Mouse (Mus musculus): ENCODE data around the gene Cfap299. TPM values are rescaled to one million over a fixed set of nuclear protein-coding genes. Genes with fewer than 3 reads are reported as not detected.

Cfap299 gene
- total RNA-seq, 2 experiments from 2014 or later = not detected

DNA sequence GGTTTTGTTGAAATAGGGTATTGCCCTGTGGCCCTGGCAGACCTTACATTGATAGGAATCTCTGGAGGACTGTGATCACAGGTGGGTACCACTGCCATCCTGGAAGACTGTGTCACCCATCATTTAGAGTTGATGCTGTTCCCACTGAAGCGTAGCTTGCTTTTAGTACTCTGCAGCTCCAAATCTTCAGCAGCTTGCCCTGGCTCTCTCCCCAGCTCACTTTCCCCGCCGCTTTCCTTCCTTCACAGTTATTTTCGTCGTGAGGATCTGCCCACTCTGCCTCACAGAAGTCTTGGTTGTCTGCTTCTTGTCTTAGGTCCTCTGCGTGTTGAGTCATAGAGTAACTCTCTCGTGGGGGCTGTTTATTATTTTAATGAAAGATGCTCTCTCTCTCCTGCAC, 40.3 kb downstream of the Cfap299 start:
- DNase-seq = no peak
- intact Hi-C loops (cut with DNase I; ENCODE audit: low total_unique reads) = no loop called here

DNA sequence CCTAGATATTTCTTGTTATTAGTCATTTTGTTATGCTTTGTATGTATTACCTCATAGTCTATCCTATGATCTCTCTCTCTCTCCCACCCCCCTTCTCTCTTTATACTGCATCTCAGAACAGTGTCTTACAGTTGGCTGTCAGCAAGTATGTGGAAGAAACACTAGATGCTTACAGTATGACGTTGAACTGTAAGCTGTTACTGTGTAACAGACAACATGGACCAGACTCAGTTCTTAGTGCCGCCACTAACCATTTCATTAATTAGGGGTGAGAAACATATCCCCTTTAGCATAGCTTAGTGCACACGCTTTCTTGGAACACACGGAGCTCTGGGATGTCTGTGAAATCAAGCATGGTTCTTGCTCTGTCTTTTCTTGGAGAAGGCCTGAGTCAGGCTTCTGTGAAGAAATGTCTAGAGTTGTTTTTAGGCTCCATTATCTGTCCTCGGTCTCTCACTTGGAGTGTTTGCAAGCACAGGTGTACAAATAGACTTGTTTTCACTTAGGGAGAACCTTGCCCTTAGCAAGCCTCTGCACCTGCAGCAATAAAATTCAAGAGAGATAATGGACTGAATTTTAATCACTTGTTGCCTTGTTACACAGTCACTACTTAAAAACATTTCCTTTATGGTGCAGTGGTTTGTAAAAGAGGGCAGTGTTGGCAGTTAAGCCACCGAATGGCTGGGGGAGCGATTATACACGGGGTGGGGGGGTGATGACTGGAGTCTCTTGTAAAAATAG, 47.1 kb downstream of the Cfap299 start:
- intact Hi-C loops (cut with DNase I; ENCODE audit: low total_unique reads) = no loop called here
- DNase-seq = no peak

DNA sequence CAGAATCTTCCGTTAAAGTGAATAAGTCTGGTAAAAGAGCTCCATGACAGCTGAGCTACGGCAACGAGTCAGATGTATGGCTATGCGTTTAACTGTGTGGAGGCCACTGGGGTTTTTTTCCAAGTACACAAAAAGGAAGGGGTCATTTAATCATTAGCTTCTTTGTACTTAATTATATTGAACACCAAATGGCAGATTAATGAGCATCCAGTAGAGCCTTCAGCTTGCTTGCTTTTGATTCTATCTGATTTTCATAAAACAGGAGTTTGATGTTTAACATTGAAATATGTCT, 47.6 kb downstream of the Cfap299 start:
- intact Hi-C loops (cut with DNase I; ENCODE audit: low total_unique reads) = no loop called here
- DNase-seq = no peak

DNA sequence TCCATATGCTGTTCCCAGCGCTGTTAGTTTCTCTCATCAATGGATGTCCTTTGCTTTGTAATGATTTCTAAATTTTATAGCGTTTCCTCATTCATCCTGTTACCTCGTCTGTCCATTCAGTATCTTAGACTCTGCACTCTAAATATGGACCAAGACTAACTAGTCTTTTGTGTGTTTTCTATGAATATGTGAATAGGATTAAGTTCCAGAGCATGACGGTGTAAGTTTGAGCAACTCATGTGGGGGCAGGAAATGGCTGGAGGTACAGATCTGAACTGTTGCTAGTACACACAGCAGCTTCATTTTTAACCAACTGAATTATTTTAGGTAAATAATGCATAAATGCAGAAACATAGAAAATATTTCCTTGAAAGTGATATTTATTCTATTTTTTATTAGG, 51.3 kb downstream of the Cfap299 start:
- intact Hi-C loops (cut with DNase I; ENCODE audit: low total_unique reads) = no loop called here
- DNase-seq = no peak

DNA sequence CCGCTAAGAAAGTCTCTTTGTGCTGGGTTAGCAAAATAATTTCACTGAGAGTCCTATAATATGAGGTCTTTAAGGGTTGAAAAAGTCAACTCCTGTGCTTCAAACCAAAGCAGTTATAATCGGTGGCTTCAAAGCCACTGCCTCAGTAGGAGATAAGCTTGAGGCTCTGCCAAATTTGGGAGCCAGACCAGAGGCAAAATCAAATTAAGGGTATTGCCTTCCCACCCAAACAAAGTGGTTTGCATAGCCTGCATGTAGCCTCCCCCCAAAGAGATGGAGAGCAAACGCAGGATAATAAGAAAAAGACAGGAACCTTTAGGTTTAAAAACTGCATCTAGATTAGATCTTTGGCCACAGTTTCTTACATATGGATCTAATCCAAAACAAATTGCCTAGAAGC, 58.0 kb downstream of the Cfap299 start:
- intact Hi-C loops (cut with DNase I; ENCODE audit: low total_unique reads) = no loop called here

DNA sequence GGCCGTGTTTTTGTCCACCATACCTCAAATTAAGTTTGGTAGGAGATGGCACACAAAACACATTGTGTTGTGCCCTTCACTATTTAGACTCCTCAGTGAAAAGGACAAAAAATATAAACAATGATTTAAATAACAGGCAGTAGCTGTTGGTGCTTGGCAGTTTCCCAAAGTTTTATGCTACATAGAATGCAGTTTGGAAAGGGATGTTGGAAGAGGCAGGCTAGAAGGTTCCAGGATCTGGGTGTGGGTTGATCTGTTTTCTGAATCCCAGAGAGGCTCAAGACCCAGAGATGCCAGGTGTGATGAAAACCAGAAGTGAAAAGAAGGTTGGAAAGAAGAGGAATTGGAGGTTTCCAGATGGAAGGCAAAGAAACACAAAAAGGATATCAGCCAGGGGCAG, 73.1 kb downstream of the Cfap299 start:
- intact Hi-C loops (cut with DNase I; ENCODE audit: low total_unique reads) = no loop called here
- DNase-seq = no peak

More for the DNA sequence above, 58.0 kb downstream of the Cfap299 start:
- DNase-seq = no peak

DNA sequence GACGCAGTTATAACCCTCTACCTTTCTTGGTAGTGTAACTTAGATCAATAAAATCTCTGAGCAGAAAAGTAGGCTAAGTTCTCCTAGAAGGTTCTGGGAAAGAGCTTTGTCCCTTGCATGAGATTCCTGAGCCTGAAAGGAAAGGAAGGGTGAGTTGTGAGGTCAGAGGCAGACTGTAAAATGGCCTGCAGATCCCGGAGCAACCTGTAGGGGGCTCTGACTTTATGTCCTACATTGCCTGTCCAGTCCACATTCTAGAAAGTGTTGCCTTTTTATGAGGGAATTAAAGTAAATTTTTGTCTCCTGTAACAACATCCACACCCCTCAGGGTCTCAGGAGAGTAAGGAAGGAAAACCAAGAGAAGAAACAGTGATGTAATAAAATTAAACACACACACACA, 81.0 kb downstream of the Cfap299 start:
- no peak for DNase-seq
- intact Hi-C loops (cut with DNase I; ENCODE audit: low total_unique reads) = no loop called here

DNA sequence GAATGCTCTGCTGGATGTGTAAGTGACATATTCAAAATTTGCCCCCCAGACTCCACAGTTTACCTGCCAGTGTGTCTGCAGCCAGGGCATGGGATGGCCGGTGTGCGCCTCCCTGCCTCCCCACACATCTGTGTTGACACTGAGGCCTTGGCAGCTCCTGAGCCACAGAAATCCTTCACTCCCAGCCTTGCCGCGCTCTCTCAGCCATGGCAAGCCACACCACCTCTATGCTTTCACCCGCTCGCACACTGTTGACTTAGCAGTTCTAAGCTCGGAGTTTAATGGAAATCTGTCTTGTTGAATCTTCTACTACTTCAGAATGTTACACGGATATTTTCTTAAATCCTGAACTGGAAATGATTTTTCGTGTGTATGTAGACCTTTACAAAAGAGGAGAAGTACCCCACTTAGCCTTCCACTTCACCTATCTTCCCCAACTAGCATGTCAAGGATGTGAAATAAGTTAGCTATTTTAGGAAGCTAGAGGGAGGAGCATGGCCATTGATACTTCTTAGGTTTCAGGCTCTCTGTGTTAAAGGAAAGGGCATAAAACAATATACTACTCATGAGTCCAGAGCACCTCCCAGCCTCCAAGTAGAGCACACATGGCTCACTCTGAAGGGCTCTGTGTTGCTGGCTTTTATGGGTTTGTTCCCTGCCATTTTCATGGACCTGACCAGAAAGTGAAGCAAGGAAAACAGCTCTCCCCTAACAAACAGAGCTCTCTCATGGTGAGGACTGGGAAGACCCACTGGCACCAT, 87.5 kb downstream of the Cfap299 start:
- intact Hi-C loops (cut with DNase I; ENCODE audit: low total_unique reads) = no loop called here
- DNase-seq = no peak

DNA sequence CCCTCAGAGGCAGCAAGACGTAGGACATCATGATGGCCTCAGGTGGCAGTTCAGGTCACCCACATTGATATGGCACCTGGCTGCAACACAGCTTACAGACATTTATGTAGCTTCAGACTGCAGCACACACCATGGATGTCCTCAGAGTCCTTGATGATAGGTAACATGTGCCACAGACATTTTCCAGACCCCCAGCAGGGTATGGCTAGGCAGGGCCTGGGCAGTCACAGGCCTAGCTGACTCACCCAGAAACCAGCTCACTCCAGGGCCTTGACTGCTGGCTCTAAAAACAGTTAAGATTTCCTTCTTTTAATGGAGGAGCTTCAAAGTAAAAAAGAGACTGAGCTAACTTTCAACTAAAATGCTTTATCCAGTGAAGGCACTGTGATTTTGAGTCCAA, 95.9 kb downstream of the Cfap299 start:
- intact Hi-C loops (cut with DNase I; ENCODE audit: low total_unique reads) = no loop called here
- DNase-seq = no peak

DNA sequence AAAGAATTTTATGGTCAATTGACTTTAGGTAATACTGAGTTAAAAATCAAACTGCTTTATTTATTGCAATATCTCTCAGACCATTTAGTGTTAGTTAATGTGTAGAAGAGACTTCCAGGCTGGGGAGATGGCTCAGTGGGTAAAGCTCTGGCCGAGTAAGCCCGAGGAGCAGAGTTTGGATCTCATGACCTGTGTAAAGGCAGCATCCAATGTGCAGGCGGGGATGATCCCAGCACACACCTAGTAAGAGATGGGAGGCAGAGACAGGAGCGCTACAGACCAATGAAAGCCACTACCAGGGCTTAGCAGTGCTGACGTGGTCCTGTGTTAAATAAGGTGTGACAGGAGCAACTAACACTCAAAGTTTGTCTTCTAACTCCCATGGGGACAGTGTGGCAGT, 97.0 kb downstream of the Cfap299 start:
- intact Hi-C loops (cut with DNase I; ENCODE audit: low total_unique reads) = no loop called here
- no peak for DNase-seq

DNA sequence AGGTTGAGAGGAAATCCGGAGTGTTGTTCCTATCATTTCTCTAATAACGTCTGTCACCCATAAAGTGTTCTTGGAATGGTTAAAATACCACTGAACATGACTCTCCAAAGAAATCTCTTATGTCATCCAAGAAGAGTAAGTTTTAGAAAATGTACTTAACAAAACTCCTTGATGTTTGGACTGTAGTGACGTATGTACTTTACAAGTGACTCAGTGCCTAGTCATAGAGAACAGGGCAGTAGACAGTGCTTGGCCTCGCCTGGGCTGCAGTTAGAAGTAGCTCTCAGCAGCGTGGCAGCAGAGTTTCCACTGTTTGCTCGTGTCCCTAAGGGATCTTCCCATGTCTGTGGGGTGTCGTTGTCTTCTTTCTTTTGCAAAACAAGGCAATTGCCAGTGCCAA, 101.0 kb downstream of the Cfap299 start:
- intact Hi-C loops (cut with DNase I; ENCODE audit: low total_unique reads) = no loop called here
- DNase-seq = no peak

DNA sequence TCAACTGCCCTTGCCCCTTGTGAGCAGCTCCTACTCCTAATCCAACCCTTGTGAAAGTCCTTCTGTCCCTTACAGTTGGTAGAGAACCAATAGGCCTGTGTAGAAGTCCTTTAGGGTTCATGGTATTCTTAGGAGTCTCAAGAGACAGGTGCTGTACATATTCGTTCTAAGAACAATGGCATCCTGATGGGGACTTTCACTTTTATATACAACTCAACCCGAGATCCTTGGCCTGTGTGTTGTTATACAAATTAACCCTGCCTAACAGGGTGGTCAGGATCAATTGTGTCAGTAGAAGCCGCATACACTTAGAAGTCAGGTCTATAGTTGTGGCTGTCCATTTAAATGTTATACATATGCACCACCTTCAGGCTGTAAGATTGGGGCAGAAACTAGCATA, 109.6 kb downstream of the Cfap299 start:
- DNase-seq = no peak
- intact Hi-C loops (cut with DNase I; ENCODE audit: low total_unique reads) = no loop called here

DNA sequence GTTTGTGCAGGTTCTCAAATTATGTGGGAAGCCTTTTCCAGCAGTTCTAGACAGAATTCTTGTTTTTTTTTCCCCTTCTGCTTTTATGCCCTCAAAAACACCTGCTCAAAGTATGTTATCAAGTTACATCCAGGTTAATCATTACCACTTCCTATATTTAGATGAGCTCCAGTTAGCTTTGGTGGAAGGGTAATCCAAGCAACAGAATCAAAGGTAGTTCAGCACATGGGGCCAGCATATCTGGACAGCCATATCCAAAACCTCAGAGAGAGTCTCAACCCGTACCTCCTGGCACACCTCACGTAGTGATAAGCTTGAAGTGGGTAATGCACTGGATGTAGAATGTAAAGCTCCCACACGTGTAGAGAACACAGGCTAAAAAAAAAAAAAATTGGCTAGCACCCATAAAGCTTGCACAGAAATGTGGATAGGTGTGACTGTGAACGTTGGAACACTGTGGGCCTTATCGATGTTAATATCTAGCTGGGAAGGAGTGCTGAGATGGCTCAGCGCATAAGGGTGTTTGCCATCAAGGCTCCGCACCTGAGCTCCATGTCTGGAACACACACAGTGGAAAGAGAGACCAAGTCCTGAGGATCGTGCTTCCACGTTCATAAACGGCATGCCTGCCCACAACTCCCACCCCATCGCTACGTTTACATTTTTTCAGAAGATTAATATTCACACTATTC, 117.8 kb downstream of the Cfap299 start:
- intact Hi-C loops (cut with DNase I; ENCODE audit: low total_unique reads) = no loop called here
- no peak for DNase-seq

DNA sequence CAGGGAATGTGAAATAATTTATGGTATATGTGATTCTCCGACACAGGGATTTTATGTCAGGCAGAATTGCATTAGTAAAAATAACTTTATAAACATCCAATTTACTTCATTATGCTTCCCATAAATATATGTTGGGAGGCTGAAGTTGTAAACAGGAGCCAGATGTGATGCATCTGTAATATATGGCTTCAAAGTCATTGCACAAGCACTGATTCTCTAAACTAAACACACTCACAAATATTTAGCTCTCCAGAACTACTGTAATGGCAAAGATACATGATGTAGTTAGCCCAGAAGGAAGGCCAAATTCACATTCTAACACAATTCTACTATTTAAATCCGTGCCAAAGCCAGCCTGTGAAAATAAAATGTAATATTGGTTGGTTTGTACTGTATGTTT, 120.8 kb downstream of the Cfap299 start:
- intact Hi-C loops (cut with DNase I; ENCODE audit: low total_unique reads) = no loop called here
- no peak for DNase-seq

DNA sequence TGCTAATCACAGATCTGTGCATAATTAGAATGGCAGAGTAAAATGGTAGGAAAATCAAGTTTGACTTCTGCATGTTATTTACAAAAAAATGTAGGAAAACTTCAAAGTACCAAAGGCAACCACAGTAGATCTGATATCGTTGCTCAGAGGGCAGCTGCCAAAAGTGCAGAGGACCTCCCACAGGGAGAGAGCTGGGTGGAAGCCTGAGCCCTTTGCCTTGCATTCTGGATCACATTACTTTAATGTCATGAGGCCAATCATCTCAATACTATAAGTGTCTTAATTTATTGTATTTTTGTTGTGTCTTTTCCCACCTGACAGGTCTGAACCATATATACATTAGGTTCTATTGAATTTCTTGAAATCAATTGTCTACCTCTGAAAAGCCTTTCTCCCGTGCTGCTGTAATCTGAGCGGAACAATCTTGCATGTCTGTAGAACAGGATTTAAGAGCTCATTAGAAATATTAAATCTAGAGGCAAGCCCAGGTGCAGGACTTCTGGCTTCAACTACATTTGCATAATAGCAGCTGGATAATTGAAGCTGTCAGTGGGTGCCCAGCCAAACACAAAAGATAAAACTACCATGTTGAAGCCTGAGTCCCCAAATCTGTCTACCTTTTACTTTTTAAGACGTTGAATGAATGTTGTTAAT, 137.9 kb downstream of the Cfap299 start:
- intact Hi-C loops (cut with DNase I; ENCODE audit: low total_unique reads) = no loop called here
- DNase-seq = no peak

DNA sequence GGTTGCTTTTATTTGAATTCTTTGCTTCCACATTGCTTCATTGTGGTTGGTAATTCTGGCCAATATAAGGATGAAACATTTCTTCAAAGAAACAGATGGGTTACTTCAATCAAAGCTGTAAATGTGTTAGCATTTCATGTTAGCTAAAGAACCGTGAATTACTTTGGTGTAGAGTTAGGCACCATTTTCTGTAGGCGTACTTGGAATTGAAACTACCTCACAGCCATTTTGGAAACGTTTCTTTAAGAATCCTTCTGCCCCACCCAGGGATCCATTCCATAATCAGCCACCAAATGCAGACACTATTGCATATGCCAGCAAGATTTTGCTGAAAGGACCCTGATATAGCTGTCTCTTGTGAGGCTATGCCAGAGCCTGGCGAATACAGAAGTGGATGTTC, 140.9 kb downstream of the Cfap299 start:
- intact Hi-C loops (cut with DNase I; ENCODE audit: low total_unique reads) = no loop called here
- no peak for DNase-seq

DNA sequence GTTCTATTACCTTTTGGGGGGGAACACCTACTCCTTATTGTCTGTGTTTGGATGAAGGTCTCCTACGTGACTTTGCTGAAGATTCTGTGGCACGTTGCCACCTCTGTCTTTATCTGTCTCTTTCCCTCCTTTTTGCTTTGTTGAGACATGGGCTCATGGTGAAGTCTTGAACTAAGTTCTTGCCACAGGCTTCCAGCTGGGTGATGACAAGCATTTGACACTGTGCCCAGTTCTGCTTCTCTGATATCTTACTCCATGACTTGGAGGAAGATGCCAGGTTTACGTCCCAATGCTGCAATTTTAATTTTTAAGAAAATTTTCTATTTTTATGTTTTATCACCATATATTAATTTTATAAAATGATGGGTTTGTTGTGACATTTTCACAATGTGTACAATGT, 147.4 kb downstream of the Cfap299 start:
- no peak for DNase-seq
- intact Hi-C loops (cut with DNase I; ENCODE audit: low total_unique reads) = no loop called here

DNA sequence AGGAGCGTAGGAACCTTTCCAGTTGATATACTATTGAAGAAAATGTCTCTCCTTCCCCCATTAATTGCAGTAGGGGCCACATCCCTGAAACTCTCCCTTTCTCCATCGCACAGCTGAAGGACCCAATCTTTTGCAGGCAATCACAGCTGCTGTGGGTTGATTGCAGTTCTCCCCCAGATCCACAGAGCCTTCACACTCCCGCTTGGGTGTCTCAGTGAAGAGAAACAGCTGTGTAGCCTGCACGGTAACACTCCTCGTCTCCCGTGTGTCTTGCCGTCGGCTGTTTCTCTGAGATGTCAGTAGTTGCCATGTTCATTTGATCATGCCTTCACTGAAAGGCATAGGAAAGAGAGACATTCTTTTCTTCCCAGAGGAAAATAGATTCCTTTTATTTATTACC, 148.2 kb downstream of the Cfap299 start:
- no peak for DNase-seq
- intact Hi-C loops (cut with DNase I; ENCODE audit: low total_unique reads) = no loop called here

DNA sequence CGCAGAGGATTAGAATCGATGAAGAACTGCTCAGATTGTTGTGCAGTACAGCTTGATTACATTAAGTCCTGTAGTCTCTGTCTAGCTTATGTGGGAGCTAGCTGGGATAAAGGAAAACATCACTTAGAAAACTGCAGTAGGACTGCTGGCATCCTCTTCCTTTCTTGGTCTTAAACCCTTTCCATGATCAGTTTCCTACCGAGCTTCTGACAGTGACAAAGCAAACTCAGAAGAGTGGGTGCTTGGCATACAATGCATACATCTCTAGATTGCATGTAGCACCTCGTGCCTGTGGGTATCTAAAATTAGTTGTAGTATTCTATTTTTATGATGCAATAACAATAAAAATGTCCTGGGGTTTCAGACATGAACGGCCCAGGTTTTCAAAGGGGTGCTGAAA, 154.4 kb downstream of the Cfap299 start:
- no peak for DNase-seq
- intact Hi-C loops (cut with DNase I; ENCODE audit: low total_unique reads) = no loop called here

DNA sequence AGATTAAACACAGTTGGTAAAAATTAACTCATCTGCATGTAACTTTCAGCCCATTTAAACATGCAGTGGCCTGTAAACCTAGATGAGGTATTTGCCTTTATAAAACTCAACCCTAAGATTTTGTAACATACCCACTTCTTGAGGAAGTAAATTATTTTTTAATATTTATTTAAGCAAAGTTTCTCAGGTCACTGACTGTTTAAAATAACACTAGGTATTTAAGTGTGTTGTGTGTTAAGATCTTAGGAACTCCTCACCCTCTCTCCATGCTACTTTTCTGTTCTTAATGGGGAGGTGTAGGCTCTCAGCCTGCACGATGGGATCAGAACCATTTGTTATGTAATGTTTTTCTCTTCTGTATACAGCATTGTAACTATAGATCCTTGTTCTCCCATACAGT, 156.1 kb downstream of the Cfap299 start:
- intact Hi-C loops (cut with DNase I; ENCODE audit: low total_unique reads) = no loop called here

DNA sequence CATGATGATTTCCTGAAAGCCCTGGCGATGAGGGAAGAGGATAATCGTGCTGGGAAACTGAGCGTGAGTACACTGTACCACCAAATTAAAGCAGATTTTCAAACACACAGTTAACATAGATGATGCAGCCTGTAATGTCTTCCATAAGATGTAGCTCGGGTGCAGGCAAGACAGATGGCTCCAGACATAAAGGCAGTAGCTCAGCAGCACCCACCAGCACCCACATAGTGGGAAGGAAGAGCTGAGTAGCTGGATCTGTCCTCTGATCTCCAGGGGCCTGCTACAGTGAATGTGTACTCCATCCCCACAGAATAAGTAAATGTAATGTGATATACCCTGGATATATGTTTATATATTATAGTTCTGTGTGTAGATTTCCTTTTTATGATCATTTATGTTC, 169.2 kb downstream of the Cfap299 start:
- no peak for DNase-seq
- intact Hi-C loops (cut with DNase I; ENCODE audit: low total_unique reads) = no loop called here

More for the DNA sequence above, 156.1 kb downstream of the Cfap299 start:
- no peak for DNase-seq

Measured in gastrocnemius, postnatal 14 days (tissue).